Mouse (Mus musculus) stomach, postnatal 0 days (tissue): ENCODE measurements around the gene Sik3.

Experiments used
- CTCF ChIP-seq: IDR thresholded peaks from 2 replicates; pipeline ENCODE4 v1.5.1; 2016; ENCODE audit warnings: antibody characterized with exemption, low read depth, mild to moderate bottlenecking, moderate library complexity
- EP300 ChIP-seq: optimal IDR thresholded peaks from 2 replicates; pipeline ENCODE3; 2016; ENCODE audit warnings: antibody characterized with exemption

DNA sequence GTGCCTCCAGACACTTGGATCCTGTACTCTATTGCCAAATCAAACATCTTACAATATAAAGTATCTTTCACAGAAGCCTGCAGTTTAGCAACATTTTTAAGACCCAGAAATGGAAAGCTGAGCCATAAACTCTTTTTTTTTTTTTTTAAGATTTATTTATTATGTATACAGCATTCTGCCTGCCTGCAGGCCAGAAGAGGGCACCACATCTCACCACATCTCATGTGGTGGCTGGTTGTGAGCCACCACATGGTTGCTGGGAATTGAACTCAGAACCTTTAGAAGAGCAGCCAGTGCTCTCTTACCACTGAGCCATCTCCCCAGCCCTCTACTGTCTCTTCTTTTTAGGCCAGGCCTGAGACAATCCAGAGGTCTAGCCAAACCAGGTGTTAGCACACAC, 31.3 kb upstream of the Sik3 start:
- TF ChIP-seq EP300 (no peak), CTCF (peak; percentile 52)
